Mouse (Mus musculus): Measurements from ENCODE around the gene Agps. TPM values are rescaled to one million over a fixed set of nuclear protein-coding genes. Genes with fewer than 3 reads are reported as not detected.

Agps gene
- polyA plus RNA-seq, 1 experiment, result 18.2 TPM

DNA sequence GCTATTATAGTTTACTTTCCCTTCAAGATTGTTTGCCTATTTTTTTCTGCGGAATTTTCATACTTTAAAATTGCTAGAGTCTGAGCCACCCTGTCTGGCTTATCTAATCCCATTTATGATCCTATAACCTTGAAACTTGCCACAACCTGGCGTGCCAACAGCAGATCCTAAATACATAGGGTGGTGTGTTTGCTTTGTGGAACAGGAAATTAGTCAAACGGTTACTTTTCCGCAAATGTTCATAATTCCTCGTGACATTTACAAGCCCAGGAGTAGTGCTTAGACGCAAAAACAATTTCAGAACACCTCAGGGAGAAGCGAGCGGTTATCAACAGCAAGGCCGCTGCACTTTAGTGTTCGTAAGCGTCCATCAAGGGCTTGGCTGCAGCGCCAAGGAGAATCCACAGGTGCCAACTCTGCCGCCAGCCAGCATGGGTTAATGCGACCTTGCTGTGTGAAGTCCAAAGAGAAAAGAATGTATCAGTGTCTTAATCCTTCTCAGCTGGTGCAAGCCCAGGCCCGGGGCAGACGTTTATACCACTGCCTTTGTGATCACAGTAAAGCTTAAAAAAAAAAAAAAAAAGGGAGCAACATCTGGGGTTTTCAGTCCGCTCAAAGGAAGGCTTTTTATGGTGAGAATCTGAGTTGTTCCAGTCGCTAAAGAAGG, 127.3 kb downstream of the Agps start:
- H3K27me3 ChIP-seq (ENCODE audit: control insufficient read depth, insufficient read depth, insufficient read length), result peaks cover 19% of the 10 kb centered on the region
- no peak overlapping the region for H3ac ChIP-seq (ENCODE audit: control insufficient read depth, insufficient read length)
- H3K79me2 ChIP-seq (ENCODE audit: control insufficient read depth, insufficient read depth), result no peaks in the 10 kb centered on the region
- no peak for TF ChIP-seq USF1 (IDR thresholded peaks at IDR 0.05; ENCODE audit: low read depth)
- no peak for TF ChIP-seq POLR2AphosphoS2 (IDR thresholded peaks at IDR 0.05; ENCODE audit: insufficient read length, low read depth)
- no peak for TF ChIP-seq MYOG (IDR thresholded peaks at IDR 0.05; ENCODE audit: control insufficient read depth in 1 of 3, insufficient read depth in 1 of 3, insufficient read length in 2 of 3, low read depth in 2 of 3)
- no peak for TF ChIP-seq MAX (IDR thresholded peaks at IDR 0.05; ENCODE audit: low read depth)
- TF ChIP-seq TCF3 (IDR thresholded peaks at IDR 0.05; ENCODE audit: insufficient read length, low read depth), result no peak
- H3K36me3 ChIP-seq (ENCODE audit: control insufficient read depth, insufficient read depth), result no peaks in the 10 kb centered on the region
- H3K4me2 ChIP-seq (ENCODE audit: low read depth), result no peak overlapping the region
- no peak overlapping the region for H3K4me3 ChIP-seq

GRCm38 (mm10) chr2:75959850-75960365, 127.9 kb downstream of the Agps start:
- TF ChIP-seq MYOD1 (IDR thresholded peaks at IDR 0.05; ENCODE audit: control insufficient read depth in 1 of 3, insufficient read length in 2 of 3, low read depth in 2 of 3) (peak in 1 of 3 experiments; percentile 16), SRF (IDR thresholded peaks at IDR 0.05; ENCODE audit: control insufficient read depth, insufficient read length, low read depth) (no peak), TCF12 (IDR thresholded peaks at IDR 0.05; ENCODE audit: insufficient read depth, poor library complexity, severe bottlenecking) (no peak), USF1 (IDR thresholded peaks at IDR 0.05; ENCODE audit: low read depth) (no peak), MAX (IDR thresholded peaks at IDR 0.05; ENCODE audit: low read depth) (no peak), MYOG (IDR thresholded peaks at IDR 0.05; ENCODE audit: control insufficient read depth in 1 of 3, insufficient read depth in 1 of 3, insufficient read length in 2 of 3, low read depth in 2 of 3) (no peak), CEBPB (IDR thresholded peaks at IDR 0.05; ENCODE audit: insufficient read depth, poor library complexity, severe bottlenecking) (no peak)
- Histone ChIP-seq H3K4me3 (no peak overlapping the region), H3ac (ENCODE audit: control insufficient read depth, insufficient read length) (no peak overlapping the region), H3K4me2 (ENCODE audit: low read depth) (no peak overlapping the region), H3K36me3 (ENCODE audit: control insufficient read depth, insufficient read depth) (no peaks in the 10 kb centered on the region), H3K79me2 (ENCODE audit: control insufficient read depth, insufficient read depth) (no peaks in the 10 kb centered on the region), H3K27me3 (ENCODE audit: control insufficient read depth, insufficient read depth, insufficient read length) (peaks cover 15% of the 10 kb centered on the region)

- no peak overlapping the region for H3K4me3 ChIP-seq
- no peak overlapping the region for H3K4me2 ChIP-seq (ENCODE audit: low read depth)
- H3ac ChIP-seq (ENCODE audit: control insufficient read depth, insufficient read length), result no peak overlapping the region
- H3K79me2 ChIP-seq (ENCODE audit: control insufficient read depth, insufficient read depth), result no peaks in the 10 kb centered on the region
- H3K27me3 ChIP-seq (ENCODE audit: control insufficient read depth, insufficient read depth, insufficient read length), result peaks cover 9% of the 10 kb centered on the region
- TF ChIP-seq CEBPB (IDR thresholded peaks at IDR 0.05; ENCODE audit: insufficient read depth, poor library complexity, severe bottlenecking), result no peak
- TF ChIP-seq MAX (IDR thresholded peaks at IDR 0.05; ENCODE audit: low read depth), result no peak
- TF ChIP-seq E2F4 (IDR thresholded peaks at IDR 0.05; ENCODE audit: insufficient read depth), result no peak
- TF ChIP-seq USF1 (IDR thresholded peaks at IDR 0.05; ENCODE audit: low read depth), result no peak
- TF ChIP-seq MYOG (IDR thresholded peaks at IDR 0.05; ENCODE audit: control insufficient read depth in 1 of 3, insufficient read depth in 1 of 3, insufficient read length in 2 of 3, low read depth in 2 of 3), result no peak
- H3K36me3 ChIP-seq (ENCODE audit: control insufficient read depth, insufficient read depth), result no peaks in the 10 kb centered on the region
Measured at GRCm38 (mm10) chr2:75960366-75961330, 128.7 kb downstream of the Agps start.

- no peak overlapping the region for H3ac ChIP-seq (ENCODE audit: control insufficient read depth, insufficient read length)
- no peak overlapping the region for H3K4me2 ChIP-seq (ENCODE audit: low read depth)
- TF ChIP-seq MYOG (IDR thresholded peaks at IDR 0.05; ENCODE audit: control insufficient read depth in 1 of 3, insufficient read depth in 1 of 3, insufficient read length in 2 of 3, low read depth in 2 of 3), result no peak
- TF ChIP-seq MAX (IDR thresholded peaks at IDR 0.05; ENCODE audit: low read depth), result no peak
- TF ChIP-seq MYOD1 (IDR thresholded peaks at IDR 0.05; ENCODE audit: control insufficient read depth in 1 of 3, insufficient read length in 2 of 3, low read depth in 2 of 3), result no peak
- no peak for TF ChIP-seq SRF (IDR thresholded peaks at IDR 0.05; ENCODE audit: control insufficient read depth, insufficient read length, low read depth)
- TF ChIP-seq POLR2AphosphoS2 (IDR thresholded peaks at IDR 0.05; ENCODE audit: insufficient read length, low read depth), result no peak
- no peak for TF ChIP-seq USF1 (IDR thresholded peaks at IDR 0.05; ENCODE audit: low read depth)
- no peak overlapping the region for H3K4me3 ChIP-seq
- H3K27me3 ChIP-seq (ENCODE audit: control insufficient read depth, insufficient read depth, insufficient read length), result no peaks in the 10 kb centered on the region
- H3K79me2 ChIP-seq (ENCODE audit: control insufficient read depth, insufficient read depth), result no peaks in the 10 kb centered on the region
- H3K36me3 ChIP-seq (ENCODE audit: control insufficient read depth, insufficient read depth), result no peaks in the 10 kb centered on the region
Measured at GRCm38 (mm10) chr2:75963211-75963840, 131.3 kb downstream of the Agps start.

DNA sequence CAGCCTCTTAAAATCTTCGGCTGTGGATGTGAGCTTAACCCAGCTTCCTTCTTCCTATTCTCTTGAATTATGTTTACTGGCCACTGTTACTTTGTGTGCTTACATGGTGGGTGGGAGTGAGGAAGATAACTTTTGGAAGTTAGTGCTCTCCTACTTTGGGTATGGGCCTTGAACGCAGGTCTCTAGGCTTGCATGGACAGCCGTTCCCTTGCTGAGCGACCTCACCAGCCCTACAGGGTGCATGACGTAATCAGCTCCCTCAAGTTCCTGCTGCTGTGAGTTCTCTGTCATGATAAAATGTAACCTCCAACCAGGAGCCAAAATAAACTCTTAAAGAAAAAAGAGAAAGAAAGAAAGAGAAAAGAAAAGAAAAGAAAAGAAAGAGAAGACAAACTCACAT, 132.1 kb downstream of the Agps start:
- Histone ChIP-seq H3K27me3 (ENCODE audit: control insufficient read depth, insufficient read depth, insufficient read length) (no peaks in the 10 kb centered on the region), H3ac (ENCODE audit: control insufficient read depth, insufficient read length) (no peak overlapping the region), H3K4me2 (ENCODE audit: low read depth) (peak overlapping the region; percentile 81), H3K4me3 (peak overlapping the region; percentile 2), H3K79me2 (ENCODE audit: control insufficient read depth, insufficient read depth) (no peaks in the 10 kb centered on the region), H3K36me3 (ENCODE audit: control insufficient read depth, insufficient read depth) (no peaks in the 10 kb centered on the region)
- no peak for TF ChIP-seq TCF12 (IDR thresholded peaks at IDR 0.05; ENCODE audit: insufficient read depth, poor library complexity, severe bottlenecking)
- no peak for TF ChIP-seq USF1 (IDR thresholded peaks at IDR 0.05; ENCODE audit: low read depth)
- TF ChIP-seq E2F4 (IDR thresholded peaks at IDR 0.05; ENCODE audit: insufficient read depth), result no peak
- no peak for TF ChIP-seq POLR2A (IDR thresholded peaks at IDR 0.05; ENCODE audit: insufficient read length, low read depth)
- no peak for TF ChIP-seq MYOG (IDR thresholded peaks at IDR 0.05; ENCODE audit: control insufficient read depth in 1 of 3, insufficient read depth in 1 of 3, insufficient read length in 2 of 3, low read depth in 2 of 3)
- TF ChIP-seq MAX (IDR thresholded peaks at IDR 0.05; ENCODE audit: low read depth), result no peak
- TF ChIP-seq POLR2AphosphoS2 (IDR thresholded peaks at IDR 0.05; ENCODE audit: insufficient read length, low read depth), result no peak
- TF ChIP-seq TCF3 (IDR thresholded peaks at IDR 0.05; ENCODE audit: insufficient read length, low read depth), result no peak
- no peak for TF ChIP-seq MYOD1 (IDR thresholded peaks at IDR 0.05; ENCODE audit: control insufficient read depth in 1 of 3, insufficient read length in 2 of 3, low read depth in 2 of 3)
- no peak for TF ChIP-seq SRF (IDR thresholded peaks at IDR 0.05; ENCODE audit: control insufficient read depth, insufficient read length, low read depth)
